Mouse (Mus musculus) ovary, postnatal 14 days (tissue): ENCODE data around the gene Prr5l.
A peak's percentile ranks its signal among the peaks of the same experiment; 100 is the strongest.

ENCODE experiments used
- DNase-seq: peaks from one replicate; pipeline ENCODE4 v3.0.0; 2022; ENCODE audit warnings: low spot score

The Prr5l gene

DNA sequence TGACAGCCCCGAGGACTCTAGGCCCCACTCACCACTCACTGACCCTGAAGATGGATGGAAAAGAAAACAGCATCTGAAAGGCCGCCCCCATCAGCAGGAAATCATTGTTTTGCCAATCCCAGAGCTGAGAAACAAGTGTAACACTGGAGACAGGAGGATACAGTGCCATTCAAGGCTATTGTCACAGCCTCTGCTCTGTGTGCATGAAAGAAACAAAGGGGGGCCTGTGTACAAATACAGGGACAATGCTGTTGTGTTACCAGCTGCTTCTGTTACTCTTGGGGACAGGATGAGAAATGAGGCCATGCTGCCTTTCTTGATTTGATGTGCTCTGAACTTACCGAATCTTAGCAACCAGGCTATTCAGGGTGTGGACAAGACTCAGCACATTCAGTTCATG, at the start of gene Prr5l:
Prr5l (minus strand) TSS at position 30 of the 400 bp plus-strand sequence.
- DNase-seq: no peak

DNA sequence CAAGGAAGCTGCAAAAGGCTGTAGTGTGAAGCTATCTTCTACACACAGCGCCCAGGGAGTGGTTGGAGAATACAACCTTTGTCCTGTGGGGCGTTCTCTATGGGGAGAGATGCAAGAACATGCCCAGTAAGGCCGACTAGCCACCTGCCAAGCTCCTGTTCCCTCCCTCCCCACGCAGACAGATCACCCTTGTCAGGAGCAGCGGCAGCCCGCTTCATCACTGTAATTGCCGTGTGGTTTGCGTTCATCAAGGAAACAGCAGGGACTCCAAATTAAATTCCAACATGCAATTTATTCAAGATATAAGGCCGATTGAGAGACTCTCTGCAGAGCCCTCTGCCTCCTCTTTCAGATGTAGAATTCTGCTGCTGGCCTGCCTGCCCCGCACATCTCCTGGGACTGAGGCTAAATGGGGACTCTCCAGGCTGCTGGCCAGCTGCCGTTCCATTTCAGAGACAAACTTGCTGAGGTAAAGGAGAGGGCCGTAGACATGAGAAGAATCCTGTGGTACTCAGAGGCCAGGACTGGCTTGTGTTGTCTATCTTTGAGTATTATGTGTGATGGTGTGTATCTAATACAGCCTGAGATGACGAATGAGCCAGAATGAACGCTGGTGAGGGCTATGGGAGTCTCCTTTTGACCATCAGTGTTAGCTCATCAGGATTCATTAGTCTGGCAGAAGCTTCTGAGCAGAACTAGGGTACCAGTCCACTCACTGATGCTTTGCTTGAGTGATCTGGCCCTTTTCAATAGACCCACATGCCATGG, 49.5 kb upstream of the Prr5l start:
- DNase-seq: no peak

DNA sequence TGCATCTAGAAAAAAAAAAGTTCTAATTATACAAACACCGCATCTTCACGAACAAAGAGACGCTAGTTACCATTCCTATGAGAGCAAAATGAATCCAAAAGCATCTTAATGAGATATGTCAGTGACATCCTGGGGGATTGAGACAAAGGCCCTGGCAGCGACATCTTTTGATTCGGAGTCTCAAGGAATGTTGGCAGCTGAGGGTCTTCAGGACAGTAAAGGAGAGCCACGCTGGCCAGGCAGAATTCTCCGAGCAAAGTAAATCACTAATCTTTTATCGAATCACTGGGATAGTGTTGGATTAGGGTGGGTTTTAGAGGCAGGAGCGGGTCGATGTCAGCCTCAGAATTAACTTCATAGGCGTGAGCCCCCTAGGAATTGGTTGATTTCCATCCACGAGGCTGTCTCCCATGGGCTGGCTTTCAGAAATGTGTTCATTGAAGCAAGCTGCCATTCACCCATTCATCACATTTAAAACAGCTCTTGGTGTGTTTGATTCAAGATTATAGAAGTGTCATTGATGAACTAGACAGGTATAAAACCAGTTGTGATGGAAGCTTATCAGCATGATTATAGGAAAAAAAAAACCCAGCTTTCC, 42.9 kb upstream of the Prr5l start:
- no peak for DNase-seq

DNA sequence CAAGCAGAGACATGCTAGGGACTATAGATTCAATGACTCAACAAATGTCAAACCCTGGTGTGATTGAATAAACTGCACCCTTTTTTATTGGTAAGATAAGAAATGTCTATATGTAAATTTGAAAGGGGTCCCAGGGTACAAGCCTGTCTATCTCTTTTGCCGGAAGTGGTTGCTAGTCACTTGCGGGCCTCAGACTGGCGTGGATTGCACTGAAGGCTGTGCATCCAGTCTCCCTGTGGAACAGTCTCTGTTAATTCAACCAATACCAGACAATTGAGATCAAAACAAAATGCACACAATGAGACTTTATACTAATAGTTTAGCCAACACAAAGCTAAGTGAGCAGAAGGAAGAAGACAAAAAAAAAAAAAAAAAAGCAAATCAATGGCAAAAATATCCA, 42.4 kb upstream of the Prr5l start:
- DNase-seq: no peak

DNA sequence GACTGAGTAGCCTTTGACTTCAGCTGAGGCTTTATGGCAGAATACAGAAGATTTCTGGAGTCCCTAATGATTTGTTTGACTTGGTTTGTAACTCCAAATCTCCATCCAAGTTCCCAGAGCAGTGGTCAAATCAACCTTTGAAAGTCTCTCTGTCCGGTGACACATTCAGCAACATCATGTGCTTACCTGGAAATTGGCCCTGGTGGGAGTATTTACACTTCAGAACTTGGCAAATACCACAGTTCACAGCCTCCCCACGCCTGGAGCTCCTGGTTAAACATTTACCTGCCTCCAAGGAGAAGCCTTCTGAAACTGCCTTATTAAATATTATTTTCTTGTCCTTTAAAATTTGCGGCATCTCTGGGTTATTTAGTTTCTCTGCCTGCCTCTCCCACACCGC, 40.4 kb upstream of the Prr5l start:
- DNase-seq: no peak

DNA sequence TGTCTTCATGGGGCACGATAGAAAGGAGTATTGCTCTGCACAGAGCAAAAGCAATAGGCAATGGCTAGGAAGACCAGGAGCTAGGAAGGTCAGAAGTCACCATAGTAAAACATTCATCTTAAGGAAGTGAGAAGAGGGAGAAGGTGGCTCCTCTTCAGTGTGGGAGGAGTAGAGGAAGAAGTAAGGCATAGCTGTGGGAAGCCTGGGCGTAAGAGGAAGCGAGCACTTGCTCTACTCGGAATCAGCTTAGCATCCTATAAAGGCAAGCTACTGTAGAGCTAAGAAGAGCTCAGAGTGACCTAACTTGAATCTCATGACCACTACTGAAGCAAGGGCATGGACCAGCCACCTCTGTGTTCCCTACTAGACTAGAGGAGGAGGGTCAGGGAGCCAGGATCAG, 39.5 kb upstream of the Prr5l start:
- DNase-seq: no peak

DNA sequence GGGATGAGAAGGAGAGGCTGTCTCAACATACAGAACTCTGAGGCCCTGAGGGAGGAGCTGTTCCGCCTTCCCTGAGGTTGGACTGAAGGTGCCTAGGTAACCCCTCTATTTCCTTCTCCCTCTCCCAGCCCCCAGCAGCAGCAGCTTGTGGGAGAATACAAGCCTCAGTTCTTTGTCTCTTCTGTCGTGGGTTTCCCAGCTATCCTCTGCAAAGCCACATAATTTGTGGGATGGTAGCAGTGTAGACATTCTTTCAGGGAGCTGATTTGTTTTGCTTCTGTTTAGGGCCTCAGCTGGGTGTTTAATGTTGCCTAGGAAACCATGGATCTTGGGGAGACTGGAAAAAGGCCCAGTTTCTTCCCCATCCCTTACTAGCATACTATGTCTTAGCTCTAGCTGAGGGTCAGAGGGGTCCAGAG, 37.3 kb upstream of the Prr5l start:
- DNase-seq: no peak

DNA sequence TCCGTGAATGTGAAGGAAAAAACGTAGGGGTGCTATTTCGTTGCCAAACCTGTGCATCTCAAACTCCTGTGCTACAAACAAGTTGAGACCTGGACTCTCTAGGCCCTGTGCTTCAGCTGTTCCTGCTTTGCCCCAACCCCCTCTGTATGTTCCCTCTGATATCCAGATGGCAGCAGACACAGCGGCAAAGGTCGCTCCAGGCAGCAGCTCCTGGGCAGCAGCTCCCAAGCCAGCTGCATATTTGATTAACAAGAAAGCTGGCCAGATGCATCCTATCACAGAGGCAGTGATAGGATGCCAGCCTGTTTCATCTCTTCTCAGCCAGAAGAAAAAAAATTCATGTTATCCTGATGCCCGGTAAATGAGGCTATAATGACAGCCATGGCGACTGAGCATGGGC, 35.7 kb upstream of the Prr5l start:
- DNase-seq: no peak

DNA sequence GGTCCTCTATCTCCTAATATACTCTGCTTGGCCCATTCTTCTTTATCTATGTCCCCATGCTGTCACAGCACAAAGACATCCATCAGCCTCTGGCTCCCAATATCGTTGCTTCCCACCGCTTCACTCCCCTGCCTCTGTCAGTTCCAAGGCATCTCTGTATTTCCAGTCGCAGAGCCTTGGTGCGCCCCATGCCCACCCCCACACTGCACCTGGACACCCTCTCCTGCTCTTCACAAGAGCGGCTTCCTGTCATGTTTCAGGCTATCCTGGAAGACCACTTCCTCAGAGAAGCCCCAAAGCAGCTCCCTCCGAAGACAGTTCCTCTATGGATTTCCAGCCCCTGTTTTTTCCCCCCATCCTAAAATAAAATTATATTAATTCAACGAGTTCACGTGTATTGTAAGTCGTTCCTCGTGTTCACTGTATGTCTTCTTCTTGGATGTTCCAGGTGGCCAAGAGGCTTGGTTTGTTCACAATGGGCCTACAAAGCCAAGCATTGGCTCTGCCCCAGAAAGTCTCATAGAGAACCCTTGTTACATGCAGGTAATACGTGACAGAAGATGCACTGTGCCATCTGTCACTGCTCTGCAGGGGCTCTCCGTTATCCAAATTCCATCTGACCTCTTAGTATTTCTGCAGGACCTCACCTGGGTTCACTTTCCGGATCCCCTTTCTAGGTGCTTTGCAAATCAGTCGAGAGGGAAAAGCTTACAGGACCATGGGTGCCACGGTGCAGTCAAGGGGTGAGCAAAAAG, 26.7 kb upstream of the Prr5l start:
- no peak for DNase-seq

DNA sequence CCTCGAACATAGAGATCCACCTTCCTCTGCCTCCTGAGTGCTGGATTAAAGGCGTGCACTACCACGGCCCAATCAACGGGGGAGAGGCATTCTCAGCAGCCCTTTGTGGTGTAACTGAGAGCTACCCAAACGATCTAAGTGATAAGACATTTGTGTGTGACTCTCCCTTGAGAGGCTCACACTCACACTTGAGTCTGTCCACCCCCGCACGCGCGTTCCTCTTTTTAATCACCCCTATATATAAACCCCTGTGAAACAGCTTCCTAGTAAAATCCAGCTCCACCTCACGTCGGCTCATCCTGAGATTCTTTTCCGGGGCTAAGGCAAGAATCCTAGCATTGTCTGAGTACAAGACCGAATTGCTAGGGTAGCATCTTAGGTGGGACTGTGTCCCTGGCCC, 25.9 kb upstream of the Prr5l start:
- DNase-seq: no peak

DNA sequence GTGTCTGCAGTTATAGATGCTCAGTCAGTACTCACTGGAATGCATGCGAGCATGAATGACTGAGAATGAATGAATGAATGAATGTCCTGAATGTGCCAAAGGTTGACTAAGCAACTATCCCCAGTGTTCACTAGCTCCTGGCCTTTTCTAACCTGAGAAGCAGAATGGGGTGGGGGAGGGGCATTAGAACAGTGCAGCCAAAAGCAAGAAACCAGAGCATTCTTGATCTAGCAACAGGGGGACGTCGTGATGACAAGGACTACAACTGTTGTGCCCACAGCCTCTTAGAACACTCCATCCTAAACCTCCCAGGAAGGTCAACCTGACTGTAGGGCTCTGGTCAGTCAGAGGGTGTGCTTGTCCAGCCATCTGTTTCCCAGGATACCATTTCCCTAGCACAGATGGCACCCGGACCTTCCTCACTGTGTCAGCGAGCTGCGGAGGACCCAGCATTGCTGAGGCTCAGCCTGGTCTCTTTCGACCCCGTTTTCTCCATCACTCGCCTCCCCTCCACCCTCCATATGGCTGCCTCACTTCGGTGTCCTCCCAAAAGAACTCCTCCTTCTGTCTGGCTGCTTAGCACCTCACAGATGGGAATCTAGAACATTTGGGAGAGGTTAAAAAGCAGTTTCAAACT, 24.7 kb upstream of the Prr5l start:
- DNase-seq: no peak

DNA sequence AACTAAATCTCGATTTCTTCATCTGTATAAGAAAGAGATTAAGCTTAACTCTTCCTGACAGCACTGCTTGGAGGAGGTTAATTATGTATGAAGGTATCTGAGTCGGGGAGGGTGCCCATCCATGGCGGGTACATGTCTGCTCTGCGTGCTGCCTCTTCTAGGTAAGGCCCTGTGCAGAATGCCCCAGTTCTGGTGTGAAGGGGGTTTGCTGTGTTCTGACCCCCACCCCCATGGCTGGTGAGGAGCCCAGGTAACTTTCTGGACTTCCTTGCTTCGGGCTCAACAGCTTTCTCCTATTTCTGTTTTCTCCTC, 23.5 kb upstream of the Prr5l start:
- no peak for DNase-seq

DNA sequence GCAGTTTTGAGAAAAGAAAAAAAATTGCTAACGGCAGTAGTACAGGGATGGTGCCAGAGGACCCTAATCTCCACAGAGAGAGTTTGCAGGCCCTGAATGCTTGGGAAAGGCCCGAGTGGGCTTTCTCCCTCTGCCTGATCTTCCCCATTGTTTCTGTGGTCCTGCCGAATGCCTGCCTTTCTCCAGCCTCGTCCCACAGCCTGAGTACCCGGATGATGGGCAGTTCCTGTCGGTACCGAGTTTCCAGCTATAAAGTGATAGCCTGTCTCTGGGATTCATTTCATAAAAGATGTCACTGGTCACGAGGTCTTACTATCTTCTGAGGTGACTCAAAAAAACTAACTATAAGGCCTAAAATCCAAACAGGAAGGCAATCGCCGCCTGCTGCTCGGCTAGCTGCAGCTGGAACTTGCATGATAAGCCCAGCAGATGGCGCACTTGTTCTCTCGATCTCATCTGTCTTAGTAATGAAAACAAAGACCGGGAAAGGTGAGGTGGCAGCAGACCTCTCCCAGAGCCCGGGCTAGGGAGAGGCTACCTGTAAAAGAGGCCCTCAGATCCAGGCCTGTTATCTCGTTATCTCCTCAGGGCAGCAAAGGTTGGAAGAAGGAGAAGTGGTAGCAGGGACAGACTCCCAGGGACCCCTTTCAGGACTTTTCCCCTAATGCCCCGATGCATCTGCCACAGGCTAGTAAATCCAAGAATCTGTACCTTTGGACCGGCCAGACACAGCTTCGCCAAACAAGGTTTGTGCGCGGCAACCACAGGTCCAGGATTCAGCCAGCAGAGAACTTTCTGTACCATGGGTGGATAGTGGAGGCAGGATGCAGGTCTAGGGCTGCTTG, 22.9 kb upstream of the Prr5l start:
- peak; percentile 68 for DNase-seq

DNA sequence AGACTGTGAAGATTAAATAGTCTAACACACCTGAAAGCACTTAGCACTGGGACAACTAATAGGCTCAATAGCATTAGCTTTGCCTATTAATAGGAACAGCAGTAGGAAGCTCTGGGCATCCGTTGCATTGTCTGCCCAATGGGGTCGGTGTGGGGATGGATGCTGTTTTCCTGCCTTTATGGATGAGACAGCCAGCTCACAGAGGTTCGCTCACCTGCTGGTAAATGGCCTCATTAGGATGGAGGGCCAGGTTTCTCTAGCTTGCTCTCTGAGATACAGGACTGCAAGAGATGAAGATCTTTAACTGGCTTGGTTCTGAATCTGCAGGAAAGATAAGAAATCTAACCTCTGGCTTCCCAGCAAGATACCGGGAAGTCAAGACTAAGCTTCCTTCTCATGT, 19.4 kb upstream of the Prr5l start:
- no peak for DNase-seq

DNA sequence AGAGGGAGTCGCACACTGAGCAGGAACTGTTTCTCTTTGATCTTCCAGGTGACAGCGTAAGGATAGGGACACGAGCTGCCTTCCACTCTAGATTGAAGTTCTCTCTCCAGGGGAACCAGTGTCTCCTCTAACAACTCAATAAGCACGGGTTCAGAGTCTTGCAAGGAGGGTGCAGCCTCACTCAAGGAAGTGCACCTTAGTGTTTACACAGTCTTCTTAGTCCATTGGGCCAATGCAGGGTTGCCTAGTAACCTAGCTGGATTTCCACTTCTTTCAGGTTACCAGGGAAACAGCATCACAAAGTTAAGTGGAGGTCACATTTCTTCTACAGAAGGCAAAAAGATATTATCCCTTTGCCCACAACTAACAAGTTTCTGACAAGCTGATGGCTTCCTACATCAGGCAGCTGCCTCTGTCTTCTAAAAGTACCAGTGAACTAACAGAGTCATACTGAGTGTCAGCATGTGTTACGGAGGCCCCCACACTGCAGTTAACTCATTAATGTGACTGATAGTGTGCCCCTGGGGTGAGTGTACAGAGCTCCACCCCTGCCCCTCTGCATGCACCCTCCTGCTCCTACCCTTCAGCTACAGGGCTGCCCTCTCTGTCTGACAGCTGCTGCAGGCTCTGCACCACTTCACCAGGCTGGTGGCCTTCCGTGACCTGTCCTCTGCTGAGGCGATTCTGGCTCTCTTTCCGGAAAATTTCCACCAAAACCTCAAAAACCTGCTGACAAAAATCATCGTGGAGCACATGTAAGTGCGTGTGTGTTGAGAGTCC, 13.8 kb upstream of the Prr5l start:
- DNase-seq: no peak

DNA sequence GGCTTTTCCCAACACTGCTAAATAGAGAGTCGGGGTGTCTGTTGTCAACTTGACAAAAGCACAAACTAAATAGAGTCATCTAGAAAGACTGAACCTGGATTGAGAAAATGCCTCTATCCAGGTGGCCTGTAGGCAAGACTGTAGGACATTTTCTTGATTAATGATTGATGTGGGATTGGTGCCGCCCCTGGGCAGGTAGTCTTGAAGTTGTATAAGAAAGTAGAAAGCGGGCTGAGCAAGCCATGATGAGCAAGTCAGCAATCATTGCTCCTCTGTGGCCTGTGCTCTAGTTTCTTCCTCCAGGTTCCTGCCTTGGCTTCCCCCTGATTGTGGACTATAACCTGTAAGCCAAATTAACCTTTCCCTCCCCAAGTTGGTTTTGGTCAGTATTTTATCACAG, 11.3 kb upstream of the Prr5l start:
- DNase-seq: no peak

DNA sequence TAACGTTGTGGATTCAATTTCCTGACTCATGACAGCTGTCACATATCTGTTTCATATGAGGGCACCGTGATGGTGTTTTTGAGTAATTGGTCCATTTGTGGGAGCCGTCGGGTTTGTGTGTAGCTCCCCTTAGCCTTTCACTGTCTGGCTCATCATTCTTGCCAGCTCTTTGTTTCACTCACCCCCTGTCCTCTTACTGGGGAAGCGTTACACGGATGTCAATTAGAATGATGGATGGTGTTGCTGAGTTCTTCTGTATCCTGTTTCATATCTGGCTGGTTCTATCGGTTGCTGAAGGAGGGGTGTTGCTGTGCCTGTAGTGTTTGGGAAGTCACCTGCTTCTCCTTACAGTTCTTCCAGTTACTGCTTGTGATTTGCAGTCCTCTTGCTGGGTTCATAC, 8.3 kb upstream of the Prr5l start:
- DNase-seq: no peak

DNA sequence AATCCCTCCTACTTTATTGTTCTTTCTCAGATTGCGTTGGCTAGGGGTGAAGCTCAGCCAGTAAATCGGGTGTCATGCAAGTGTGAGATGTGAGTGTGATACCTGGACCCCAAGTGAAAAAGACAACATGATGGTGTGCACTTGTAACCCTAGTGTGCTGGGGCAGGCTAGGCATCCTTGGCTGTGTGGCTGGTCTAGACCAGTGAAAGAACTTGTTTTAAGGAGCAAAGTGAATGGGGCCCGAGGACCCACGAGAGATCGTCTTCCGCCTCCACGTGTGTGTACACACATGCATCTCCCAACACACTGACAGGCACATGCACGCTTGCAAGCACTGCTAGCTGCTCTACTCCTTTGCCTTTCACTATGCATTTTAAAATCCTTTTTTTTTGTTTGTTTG, 6.1 kb upstream of the Prr5l start:
- DNase-seq: no peak

DNA sequence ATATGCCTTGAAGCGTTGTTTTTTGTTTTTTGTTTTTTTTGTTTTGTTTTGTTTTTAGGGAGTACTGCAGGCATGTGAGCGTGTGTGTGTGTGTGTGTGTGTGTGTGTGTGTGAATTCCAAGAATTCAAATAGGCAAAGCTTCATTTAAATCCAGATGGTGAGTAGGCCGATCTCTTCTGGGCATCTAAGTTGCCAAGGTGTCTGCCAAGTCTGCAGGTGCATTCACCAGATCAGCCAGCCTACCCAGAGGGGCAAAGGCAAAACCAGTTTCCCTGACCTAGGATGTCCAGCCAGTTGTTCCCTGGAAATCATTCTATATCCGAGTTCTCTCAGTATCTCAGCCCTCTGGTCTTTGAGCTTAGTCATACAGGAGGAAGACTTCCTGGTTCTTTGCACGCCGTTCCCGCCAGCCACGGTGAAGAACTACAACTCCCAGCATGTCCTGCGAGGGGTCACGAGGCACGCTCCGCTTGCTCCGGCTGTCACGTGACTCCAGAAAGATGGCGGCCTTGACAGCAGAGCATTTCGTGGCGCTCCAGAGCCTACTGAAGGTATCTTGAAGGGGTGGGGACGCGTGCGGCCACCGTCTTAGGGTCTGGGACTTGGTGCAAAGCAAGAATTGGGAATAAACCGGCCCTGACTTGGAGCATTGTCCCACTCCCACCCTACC, 3.1 kb upstream of the Prr5l start, which contains the start of gene Commd9:
Commd9 (plus strand) TSS at position 480 of the 671 bp plus-strand sequence.
- peak; percentile 87 for DNase-seq

DNA sequence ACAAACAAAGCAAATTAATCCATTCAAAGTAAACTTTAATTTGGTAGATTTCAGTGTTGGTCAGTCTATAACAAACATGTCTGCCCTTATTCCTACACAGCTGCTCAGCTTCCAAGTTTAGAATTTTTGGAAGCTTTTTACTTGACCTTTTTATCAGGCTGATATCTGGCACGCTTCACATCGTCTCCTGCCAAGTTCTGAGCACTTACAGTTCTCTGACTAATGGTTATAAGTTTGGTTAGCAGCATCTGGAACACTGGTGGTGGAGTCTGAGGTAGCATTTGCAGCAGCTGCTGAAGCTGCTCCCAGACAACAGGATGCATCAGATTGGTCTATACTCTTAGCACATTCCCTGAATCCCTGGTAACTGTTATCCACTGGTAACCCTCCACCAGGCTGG, 1.5 kb upstream of the Prr5l start:
- DNase-seq: no peak
